Mouse (Mus musculus) R1 (cell line): ENCODE data around the gene Vamp4.
"Not testable (repeated sequence)": the region's sequence is repeated elsewhere in the genome, so short reads cannot be mapped to it uniquely, and the experiment has no call there.

Experiments used
- DNase-seq: peaks from one replicate; pipeline ENCODE4 v3.0.0-alpha.2; 2018; ENCODE audit warnings: low read depth, low spot score

Gene Vamp4

GRCm38 (mm10) chr1:162589443-162589842 is 19.1 kb downstream of the Vamp4 start:
- peak; percentile 61 for DNase-seq

GRCm38 (mm10) chr1:162590415-162590997 is 20.2 kb downstream of the Vamp4 start:
- no peak for DNase-seq

GRCm38 (mm10) chr1:162597379-162598102 is 27.2 kb downstream of the Vamp4 start:
- no peak for DNase-seq

- no peak for DNase-seq
Observed at GRCm38 (mm10) chr1:162599617-162600016, 29.3 kb downstream of the Vamp4 start.

- DNase-seq: no peak
Observed at GRCm38 (mm10) chr1:162601288-162601687, 31.0 kb downstream of the Vamp4 start.

GRCm38 (mm10) chr1:162608127-162608526 is 37.8 kb downstream of the Vamp4 start:
- no peak for DNase-seq

GRCm38 (mm10) chr1:162609633-162610250 is 39.4 kb downstream of the Vamp4 start:
- no peak for DNase-seq

- DNase-seq: no peak
Observed at GRCm38 (mm10) chr1:162611191-162611590, 40.9 kb downstream of the Vamp4 start.

- DNase-seq: peak; percentile 75
Observed at GRCm38 (mm10) chr1:162615511-162615910, 45.2 kb downstream of the Vamp4 start.

GRCm38 (mm10) chr1:162620487-162620886 is 50.2 kb downstream of the Vamp4 start:
- peak; percentile 40 for DNase-seq

GRCm38 (mm10) chr1:162623895-162624294 is 53.6 kb downstream of the Vamp4 start:
- DNase-seq: no peak

GRCm38 (mm10) chr1:162625229-162625628 is 54.9 kb downstream of the Vamp4 start:
- DNase-seq: no peak

- DNase-seq: not testable (repeated sequence)
Observed at GRCm38 (mm10) chr1:162627821-162628220, 57.5 kb downstream of the Vamp4 start.

GRCm38 (mm10) chr1:162628326-162628725 is 58.0 kb downstream of the Vamp4 start:
- not testable (repeated sequence) for DNase-seq

GRCm38 (mm10) chr1:162635291-162635931 is 65.1 kb downstream of the Vamp4 start:
- DNase-seq: not testable (repeated sequence)

- no peak for DNase-seq
Observed at GRCm38 (mm10) chr1:162636516-162636915, 66.2 kb downstream of the Vamp4 start.

- DNase-seq: no peak
Observed at GRCm38 (mm10) chr1:162638535-162638934, 68.2 kb downstream of the Vamp4 start.

- DNase-seq: no peak
Observed at GRCm38 (mm10) chr1:162639051-162639750, 68.9 kb downstream of the Vamp4 start, which contains the start of gene Myoc. Gene Myoc (plus strand): TSS chr1:162639155.

- DNase-seq: no peak
Observed at GRCm38 (mm10) chr1:162639861-162640260, 69.5 kb downstream of the Vamp4 start.

GRCm38 (mm10) chr1:162642591-162642990 is 72.3 kb downstream of the Vamp4 start:
- no peak for DNase-seq

GRCm38 (mm10) chr1:162643752-162644151 is 73.4 kb downstream of the Vamp4 start:
- DNase-seq: no peak
